Mouse (Mus musculus) limb, embryonic 14.5 days (tissue): ENCODE results near the gene Miga1. TPM values are rescaled to one million over a fixed set of nuclear protein-coding genes. Genes with fewer than 3 reads are reported as not detected.

ENCODE experiments used
- ATAC-seq: fragments of 200-750 bp; cut with Nextera tagmentation; 2 replicates; pipeline ENCODE4 v1.8.0; 2017; ENCODE audit warnings: low read depth, moderate number of reproducible peaks, moderate TSS enrichment; ENCODE audit not compliant: low FRiP score
- DNase-seq: peaks from one replicate; pipeline ENCODE4 v3.0.0-alpha.2; 2015; ENCODE audit warnings: low spot score
- H3K27ac ChIP-seq: fragments of 300-500 bp; sonication (generic); replicated peaks from 2 replicates; pipeline ENCODE4 v1.5.1; 2014; ENCODE audit warnings: low read depth, mild to moderate bottlenecking, low read length, moderate library complexity, mixed read lengths
- H3K27me3 ChIP-seq: fragments of 300-500 bp; sonication (generic); 2 replicates; pipeline ENCODE4 v1.6.1; 2014; ENCODE audit warnings: low read length, mixed read lengths; ENCODE audit not compliant: control insufficient read depth, insufficient read depth
- H3K36me3 ChIP-seq: fragments of 300-500 bp; sonication (generic); 2 replicates; pipeline ENCODE4 v1.6.1; 2014; ENCODE audit warnings: mild to moderate bottlenecking, low read length, moderate library complexity, mixed read lengths; ENCODE audit not compliant: control insufficient read depth, insufficient read depth
- H3K4me1 ChIP-seq: fragments of 300-500 bp; sonication (generic); 2 replicates; pipeline ENCODE4 v1.6.1; 2014; ENCODE audit warnings: antibody characterized with exemption, low read length, mixed read lengths; ENCODE audit not compliant: control insufficient read depth, insufficient read depth
- H3K4me2 ChIP-seq: fragments of 300-500 bp; sonication (generic); replicated peaks from 2 replicates; pipeline ENCODE4 v1.6.1; 2014; ENCODE audit warnings: low read depth, mild to moderate bottlenecking, low read length, moderate library complexity; ENCODE audit not compliant: severe bottlenecking
- H3K4me3 ChIP-seq: fragments of 300-500 bp; sonication (generic); replicated peaks from 2 replicates; pipeline ENCODE4 v1.5.1; 2014; ENCODE audit warnings: low read length
- H3K9ac ChIP-seq: fragments of 300-500 bp; sonication (generic); 2 replicates; pipeline ENCODE4 v1.6.1; 2014; ENCODE audit warnings: mild to moderate bottlenecking, low read depth, low read length, moderate library complexity; ENCODE audit not compliant: severe bottlenecking
- H3K9me3 ChIP-seq: fragments of 300-500 bp; sonication (generic); 2 replicates; pipeline ENCODE4 v1.6.1; 2016; ENCODE audit warnings: low read length; ENCODE audit not compliant: control insufficient read depth
- POLR2A ChIP-seq: fragments of 200-500 bp; IDR thresholded peaks from 2 replicates; pipeline ENCODE4 v1.8.0; 2012; ENCODE audit warnings: inconsistent platforms, mild to moderate bottlenecking, moderate library complexity, borderline replicate concordance; ENCODE audit not compliant: insufficient read depth, insufficient read length; ENCODE audit errors: extremely low read depth
- WGBS: fragments of 180-500 bp; shearing (Covaris S2); extraction: QIAGEN DNeasy Blood & Tissue Kit; methylation state at CpG from one replicate; pipeline ENCODE4 v1.1.7; 2014; 5-methylcytosine and 5-hydroxymethylcytosine counted together
- polyA plus RNA-seq, 2 experiments: library from polyadenylated mRNA; depleted of rRNA in 1 of 2; stranded (reverse) in 1 of 2; unstranded in 1 of 2; fragments of >200 nt; fragmentation: Nextera tagmentation in 1 of 2; extraction: Ambion mirVana in 1 of 2; gene quantifications; 2 replicates each; pipeline versions ENCODE4 v1.2.1 to v1.2.3; 2012 to 2014

Gene Miga1
- polyA plus RNA-seq, 2 experiments: 18.0 to 19.8 TPM

- H3K27me3 ChIP-seq: no peaks in the 10 kb centered on the region
- H3K9ac ChIP-seq: no peak overlapping the region
- no peak overlapping the region for H3K4me2 ChIP-seq
- no peaks in the 10 kb centered on the region for H3K4me1 ChIP-seq
- peaks cover 12% of the 10 kb centered on the region for H3K36me3 ChIP-seq
- H3K4me3 ChIP-seq: no peak overlapping the region
- H3K27ac ChIP-seq: no peak overlapping the region
- H3K9me3 ChIP-seq: no peaks in the 10 kb centered on the region
- DNase-seq: no peak
- ATAC-seq: no peak
- no peak for TF ChIP-seq POLR2A
- 83% methylated on average over 8 of the region's 8 CpGs for WGBS
Measured at GRCm38 (mm10) chr3:152275008-152275407, 65.2 kb downstream of the Miga1 start.

GRCm38 (mm10) chr3:152272974-152273685 lies 67.1 kb downstream of the Miga1 start:
- H3K9me3 ChIP-seq: no peaks in the 10 kb centered on the region
- 84% methylated on average over 20 of the region's 20 CpGs for WGBS

GRCm38 (mm10) chr3:152271876-152272275 lies 68.3 kb downstream of the Miga1 start:
- WGBS: 83% methylated on average over 6 of the region's 6 CpGs
- H3K4me1 ChIP-seq: no peaks in the 10 kb centered on the region

More at GRCm38 (mm10) chr3:152272974-152273685, 67.1 kb downstream of the Miga1 start:
- ATAC-seq (no peak), DNase-seq (no peak)
- H3K4me3 ChIP-seq: no peak overlapping the region
- no peaks in the 10 kb centered on the region for H3K27me3 ChIP-seq
- H3K27ac ChIP-seq: no peak overlapping the region
- H3K36me3 ChIP-seq: peaks cover 12% of the 10 kb centered on the region
- no peaks in the 10 kb centered on the region for H3K4me1 ChIP-seq
- no peak overlapping the region for H3K9ac ChIP-seq
- H3K4me2 ChIP-seq: no peak overlapping the region
- TF ChIP-seq POLR2A: no peak

GRCm38 (mm10) chr3:152271071-152271710 lies 69.0 kb downstream of the Miga1 start:
- Histone ChIP-seq H3K4me3 (no peak overlapping the region), H3K9me3 (no peaks in the 10 kb centered on the region), H3K27ac (no peak overlapping the region), H3K9ac (no peak overlapping the region), H3K36me3 (peaks cover 7% of the 10 kb centered on the region), H3K4me2 (no peak overlapping the region), H3K4me1 (0 out of 2 replicates have a peak, but pooled peaks cover 6% of the 10 kb centered on the region), H3K27me3 (no peaks in the 10 kb centered on the region)
- DNase-seq: no peak
- no peak for ATAC-seq
- 82% methylated on average over 10 of the region's 10 CpGs for WGBS
- TF ChIP-seq POLR2A: no peak

More at GRCm38 (mm10) chr3:152271876-152272275, 68.3 kb downstream of the Miga1 start:
- Histone ChIP-seq H3K4me2 (no peak overlapping the region), H3K4me3 (no peak overlapping the region), H3K9ac (no peak overlapping the region), H3K36me3 (peaks cover 12% of the 10 kb centered on the region), H3K9me3 (no peaks in the 10 kb centered on the region), H3K27me3 (no peaks in the 10 kb centered on the region), H3K27ac (no peak overlapping the region)
- ATAC-seq (no peak), DNase-seq (no peak)
- TF ChIP-seq POLR2A: no peak

- TF ChIP-seq POLR2A: no peak
- WGBS: 87% methylated on average over 14 of the region's 14 CpGs
- no peaks in the 10 kb centered on the region for H3K36me3 ChIP-seq
Measured at GRCm38 (mm10) chr3:152268099-152268498, 72.1 kb downstream of the Miga1 start.

More at GRCm38 (mm10) chr3:152268099-152268498, 72.1 kb downstream of the Miga1 start:
- no peaks in the 10 kb centered on the region for H3K27me3 ChIP-seq
- H3K27ac ChIP-seq: no peak overlapping the region
- H3K9me3 ChIP-seq: no peaks in the 10 kb centered on the region
- H3K4me3 ChIP-seq: no peak overlapping the region
- H3K4me1 ChIP-seq: peaks cover 11% of the 10 kb centered on the region; the same call in 1 of the 2 replicates
- no peak overlapping the region for H3K4me2 ChIP-seq
- H3K9ac ChIP-seq: no peak overlapping the region
- ATAC-seq (no peak), DNase-seq (no peak)
